Mouse (Mus musculus): ENCODE results near the gene Depdc7. TPM values are rescaled to one million over a fixed set of nuclear protein-coding genes. Genes with fewer than 3 reads are reported as not detected.

Depdc7 gene
- total RNA-seq (2022), result 1 to 10 TPM; 2.6 to 3.6 (median 3.2) TPM

GRCm38 (mm10) chr2:104742741-104743064 is at the start of gene Depdc7:
Depdc7 (minus strand) TSS chr2:104742878.
- peak; percentile 72 to 79 for DNase-seq (ENCODE audit: low spot score in 2 of 2)

GRCm38 (mm10) chr2:104774763-104775162 is 32.1 kb upstream of the Depdc7 start:
- no peak for DNase-seq (ENCODE audit: low spot score in 2 of 2)

- DNase-seq (ENCODE audit: low spot score in 2 of 2), result no peak
Measured at GRCm38 (mm10) chr2:104768697-104769096, 26.0 kb upstream of the Depdc7 start.

DNA sequence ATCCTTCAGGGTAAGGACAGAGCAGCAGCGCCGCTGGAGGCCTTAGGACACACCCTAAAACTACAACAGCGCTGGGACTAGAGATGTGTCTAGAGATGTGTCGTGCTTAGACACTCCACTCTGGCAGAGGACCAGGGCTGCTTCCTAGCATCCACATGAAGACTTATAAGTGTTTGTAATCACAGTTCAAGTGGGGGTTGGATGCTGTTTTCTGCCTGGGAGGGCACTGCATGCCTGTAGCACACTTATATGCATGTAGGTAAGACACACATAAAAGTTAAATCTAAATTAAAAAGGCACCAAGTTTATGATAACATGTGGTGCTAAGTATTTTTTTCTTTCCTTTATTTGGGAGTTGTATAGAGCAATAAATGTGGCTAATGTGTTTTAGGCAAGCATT is 21.3 kb upstream of the Depdc7 start:
- DNase-seq (ENCODE audit: low spot score in 2 of 2), result no peak

- no peak for DNase-seq (ENCODE audit: low spot score in 2 of 2)
Measured at GRCm38 (mm10) chr2:104763134-104763703, 20.5 kb upstream of the Depdc7 start.

- no peak for DNase-seq (ENCODE audit: low spot score in 2 of 2)
Measured at GRCm38 (mm10) chr2:104750611-104751010, 7.9 kb upstream of the Depdc7 start.

GRCm38 (mm10) chr2:104748652-104749183 is 6.0 kb upstream of the Depdc7 start:
- DNase-seq (ENCODE audit: low spot score in 2 of 2), result no peak

GRCm38 (mm10) chr2:104746251-104746650 is 3.6 kb upstream of the Depdc7 start:
- DNase-seq (ENCODE audit: low spot score in 2 of 2), result no peak

GRCm38 (mm10) chr2:104743971-104744370 is 1.3 kb upstream of the Depdc7 start:
- no peak for DNase-seq (ENCODE audit: low spot score in 2 of 2)

- no peak for DNase-seq (ENCODE audit: low spot score in 2 of 2)
Measured at GRCm38 (mm10) chr2:104743160-104743559, 482 bp upstream of the Depdc7 start.

GRCm38 (mm10) chr2:104741896-104742740 is 560 bp downstream of the Depdc7 start:
- no peak for DNase-seq (ENCODE audit: low spot score in 2 of 2)

DNA sequence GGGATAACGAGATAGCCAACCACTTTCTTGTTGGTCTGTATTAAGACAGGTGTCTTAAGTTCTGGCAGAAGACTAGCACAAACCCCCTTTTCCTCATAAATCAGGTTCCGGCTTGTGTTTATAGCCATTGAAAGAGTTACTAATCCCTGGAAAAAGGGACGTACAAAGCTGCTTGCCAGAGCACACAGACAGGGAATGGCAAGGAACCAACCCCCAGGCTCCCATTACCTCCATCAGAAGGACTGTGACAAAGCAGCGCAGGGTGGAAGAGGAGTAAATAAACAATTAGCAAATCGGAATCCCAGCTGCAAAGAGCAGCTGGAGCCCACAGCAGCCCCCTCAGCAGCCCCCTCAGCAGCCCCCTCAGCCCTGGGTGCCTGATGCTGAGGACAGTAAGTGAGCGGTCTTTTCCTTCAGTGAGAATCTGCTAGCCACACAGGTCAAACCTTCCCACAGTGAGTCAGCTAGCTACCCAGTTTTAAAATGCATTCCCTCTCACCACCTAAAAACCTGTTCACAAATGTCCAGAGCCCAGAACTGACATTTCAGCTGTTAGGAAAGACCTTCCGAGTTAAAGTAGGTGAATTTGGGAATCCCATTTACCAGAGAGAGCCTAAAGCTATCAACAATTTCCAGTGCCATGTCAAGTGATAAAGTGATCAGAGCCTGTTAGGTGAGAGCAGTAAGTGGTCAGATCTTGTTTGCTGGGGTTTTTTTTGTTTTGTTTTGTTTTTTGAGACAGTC is 1.5 kb downstream of the Depdc7 start:
- DNase-seq (ENCODE audit: low spot score in 2 of 2), result no peak

- DNase-seq (ENCODE audit: low spot score in 2 of 2), result no peak
Measured at GRCm38 (mm10) chr2:104740248-104740949, 2.3 kb downstream of the Depdc7 start.

GRCm38 (mm10) chr2:104739691-104740090 is 3.0 kb downstream of the Depdc7 start:
- no peak for DNase-seq (ENCODE audit: low spot score in 2 of 2)

DNA sequence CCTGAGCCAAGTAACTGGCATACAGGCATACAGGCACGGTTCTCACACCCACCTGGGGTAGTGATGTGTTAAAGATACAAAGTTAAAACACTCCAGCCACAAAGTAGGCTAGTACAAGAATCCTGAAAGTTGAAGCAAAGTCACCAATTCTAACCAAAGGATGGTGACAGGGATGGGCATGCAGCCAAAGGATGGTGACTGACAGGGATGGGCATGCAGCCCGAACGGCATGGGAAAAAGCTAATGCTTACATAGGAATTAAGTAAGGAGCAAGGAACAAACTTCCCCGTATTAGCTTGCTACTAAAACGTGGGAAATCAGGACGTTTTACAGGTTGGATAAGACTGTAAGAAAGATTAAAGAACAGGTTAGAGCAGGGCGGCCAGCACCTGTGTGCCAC is 6.4 kb downstream of the Depdc7 start:
- no peak for DNase-seq (ENCODE audit: low spot score in 2 of 2)

DNA sequence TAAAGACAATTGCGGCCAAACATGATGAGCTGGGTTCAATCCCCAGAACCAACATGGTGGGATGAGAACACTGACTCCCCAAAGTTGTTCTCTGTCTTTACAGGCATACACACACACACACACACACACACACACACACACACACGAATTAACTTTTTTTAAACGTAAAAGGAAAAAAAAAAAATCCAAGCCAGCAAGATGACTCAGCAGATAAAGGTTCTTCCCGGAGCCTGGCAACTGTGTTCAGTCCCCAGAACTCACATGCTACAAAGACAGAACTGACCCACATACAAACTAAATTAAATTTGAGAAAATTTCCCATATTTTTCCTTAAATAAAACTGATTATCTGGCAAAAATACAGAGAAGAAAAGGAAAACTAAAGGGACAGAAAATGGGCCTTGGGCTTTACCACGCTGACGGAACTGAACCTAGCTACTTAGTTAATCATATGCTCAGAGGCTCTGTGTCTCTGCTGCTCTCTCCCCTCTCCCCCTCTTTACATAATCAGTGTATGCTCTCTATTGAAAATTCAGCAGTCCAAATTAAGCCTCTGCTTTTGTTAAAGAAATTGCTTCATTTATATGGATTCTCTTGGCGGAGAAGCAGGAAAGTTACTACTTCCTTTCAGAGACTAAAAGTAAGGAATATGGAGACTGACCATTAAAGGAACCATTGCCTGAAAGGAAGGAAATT is 10.0 kb downstream of the Depdc7 start:
- no peak for DNase-seq (ENCODE audit: low spot score in 2 of 2)

DNA sequence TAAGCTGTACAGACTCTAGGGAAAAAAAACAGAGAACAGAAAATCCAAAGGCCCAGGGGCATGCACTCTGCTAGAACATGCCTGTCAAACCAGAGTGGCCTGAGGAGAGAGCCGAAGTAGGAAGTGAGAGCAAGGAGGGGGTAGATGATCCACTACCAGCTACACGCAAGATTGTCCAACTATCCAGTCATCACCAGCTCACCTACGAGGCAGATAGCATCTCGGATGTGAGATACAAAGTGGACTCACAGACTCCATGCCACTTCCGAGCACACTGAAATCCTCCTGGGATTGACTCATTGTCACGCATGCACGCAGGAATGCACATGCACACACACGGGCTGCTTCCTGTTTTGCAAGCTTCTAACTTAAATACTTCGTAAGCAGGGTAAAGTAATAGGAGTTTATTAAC is 10.6 kb downstream of the Depdc7 start:
- DNase-seq (ENCODE audit: low spot score in 2 of 2), result no peak

GRCm38 (mm10) chr2:104727369-104727768 is 15.3 kb downstream of the Depdc7 start:
- no peak for DNase-seq (ENCODE audit: low spot score in 2 of 2)

DNA sequence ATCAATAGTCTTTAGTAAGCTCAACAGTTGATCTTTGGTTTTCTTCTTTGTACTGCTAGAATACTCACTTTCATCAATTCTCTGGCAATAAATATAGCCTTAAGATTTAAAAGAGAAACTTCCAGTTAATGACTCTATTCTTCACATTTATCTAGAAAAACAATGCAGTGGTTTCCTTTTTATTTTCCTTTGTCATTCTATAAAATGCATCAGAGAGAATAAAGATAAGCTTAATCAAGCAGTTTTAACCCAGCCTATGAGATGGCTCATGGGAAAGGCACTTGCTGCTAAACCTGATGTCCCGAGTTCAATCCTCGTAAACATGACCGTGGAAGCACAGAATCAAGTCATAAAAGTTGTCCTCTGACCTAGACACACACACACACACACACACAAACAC is 20.7 kb downstream of the Depdc7 start:
- DNase-seq (ENCODE audit: low spot score in 2 of 2), result no peak

DNA sequence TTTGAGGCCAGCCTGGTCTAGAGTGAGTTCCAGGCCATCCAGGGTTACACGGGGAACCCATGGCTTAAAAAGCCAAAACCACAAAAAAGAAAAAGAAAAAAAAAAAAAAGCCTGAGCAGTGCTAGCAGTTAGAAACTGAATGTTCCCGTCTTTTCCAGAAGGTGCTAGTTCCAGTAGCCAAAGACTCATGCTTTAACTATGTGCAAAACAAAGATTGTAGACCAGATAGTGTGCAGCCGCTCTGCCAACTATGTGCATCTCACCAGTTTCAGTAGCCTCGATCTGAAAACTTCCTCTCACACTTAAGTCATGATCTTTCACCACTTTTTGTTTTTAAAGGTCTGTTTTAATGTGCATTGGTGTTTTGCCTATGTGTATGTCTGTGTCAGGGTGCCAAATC is 24.9 kb downstream of the Depdc7 start:
- DNase-seq (ENCODE audit: low spot score in 2 of 2), result no peak

DNA sequence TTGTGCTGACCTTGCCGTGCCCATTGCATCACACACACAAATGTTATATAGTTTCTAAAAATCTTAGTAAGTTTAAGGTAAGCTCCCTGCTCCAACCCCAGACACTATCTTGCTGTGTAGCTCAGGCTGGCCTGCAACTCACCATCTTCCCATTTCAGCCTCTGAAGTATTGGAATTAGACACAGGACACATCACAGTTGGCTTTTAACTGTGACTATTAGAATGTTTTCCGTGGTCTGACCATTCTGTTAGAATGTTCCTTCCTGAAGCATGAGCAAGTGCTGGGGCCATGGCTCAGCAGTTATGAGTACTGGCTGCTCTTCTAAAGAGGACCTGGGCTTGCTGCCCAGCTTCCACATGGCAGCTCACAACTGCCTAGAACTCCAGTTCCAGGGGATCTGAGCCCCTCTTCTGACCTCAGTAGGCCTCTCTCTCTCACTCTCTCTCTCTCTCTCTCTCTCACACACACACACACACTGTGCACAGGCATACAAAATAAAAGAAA is 25.4 kb downstream of the Depdc7 start:
- no peak for DNase-seq (ENCODE audit: low spot score in 2 of 2)
